Mouse (Mus musculus): ENCODE data around the gene Trim72. TPM values are rescaled to one million over a fixed set of nuclear protein-coding genes. Genes with fewer than 3 reads are reported as not detected.

The Trim72 gene
- total and polyA plus RNA-seq, 3 experiments = 0.13 TPM; not detected in 2

DNA sequence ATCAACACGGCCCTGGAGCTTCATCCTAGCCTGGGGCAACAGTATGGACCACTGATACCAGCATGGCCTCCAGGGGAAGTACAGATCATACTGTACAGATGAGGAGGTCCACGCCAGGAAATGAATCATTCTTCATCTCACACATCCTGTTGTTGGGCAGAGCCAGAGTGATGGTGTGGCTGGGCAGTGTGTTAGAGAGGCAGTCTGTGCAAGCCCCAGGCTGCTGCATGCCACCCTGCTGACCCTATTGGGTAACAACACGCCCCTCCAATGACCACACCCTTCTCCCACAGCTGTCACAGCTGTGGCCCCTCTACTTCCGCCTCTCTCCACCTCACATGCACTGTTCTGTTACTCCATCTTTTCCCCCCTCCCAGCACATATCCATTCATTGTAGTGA, 47.0 kb downstream of the Trim72 start:
- TF ChIP-seq ZMIZ1 (IDR thresholded peaks at IDR 0.05; ENCODE audit: low read depth, low read length) = no peak
- TF ChIP-seq MYC (IDR thresholded peaks at IDR 0.05; ENCODE audit: low read depth, low read length) = peak; percentile 37; the same call in 1 of the 2 replicates
- no peak for TF ChIP-seq SMC3 (IDR thresholded peaks at IDR 0.05; ENCODE audit: low read depth, low read length)
- 0 out of 2 replicates have a peak, but pooled peaks have one; percentile 45 for TF ChIP-seq MAX (IDR thresholded peaks at IDR 0.05; ENCODE audit: low read length)
- no peak for TF ChIP-seq SIN3A (IDR thresholded peaks at IDR 0.05; ENCODE audit: low read length)
- TF ChIP-seq ELF1 (IDR thresholded peaks at IDR 0.05; ENCODE audit: low read depth, low read length) = 0 out of 2 replicates have a peak, but pooled peaks have one; percentile 9
- TF ChIP-seq RCOR1 (conservative IDR thresholded peaks at IDR 0.05; ENCODE audit: low read depth, low read length) = no peak
- Histone ChIP-seq H3K9ac (ENCODE audit: insufficient read depth, low read depth) (no peak overlapping the region), H3K4me2 (ENCODE audit: insufficient read depth, low read depth, poor library complexity, severe bottlenecking) (no peak overlapping the region), H3K4me3 (replicated peaks in 1 of 3; ENCODE audit: low read depth in 2 of 3, low read length in 2 of 3, poor library complexity in 1 of 3) (peak overlapping the region in 1 of 3 experiments; percentile 3), H3K79me2 (replicated peaks; ENCODE audit: control insufficient read depth, extremely low read depth, insufficient read depth, poor library complexity, severe bottlenecking) (no peaks in the 10 kb centered on the region), H3K9me3 (replicated peaks; ENCODE audit: low read length) (peaks cover 4% of the 10 kb centered on the region), H3K4me1 (ENCODE audit: control insufficient read depth in 1 of 2, insufficient read depth in 2 of 2) (peaks cover 18 to 48% of the 10 kb centered on the region in 2 experiments), H3K36me3 (replicated peaks in 1 of 2; ENCODE audit: control insufficient read depth in 1 of 2, insufficient read depth in 1 of 2, low read length in 1 of 2) (no peaks in the 10 kb centered on the region), H3K27me3 (replicated peaks) (no peaks in the 10 kb centered on the region), H3K27ac (ENCODE audit: insufficient read depth, low read depth) (no peak overlapping the region)
- in situ Hi-C loops (cut with MboI; ENCODE audit: low pct_ligation_motif_present, low pct_unique_long_range_greater_than_20kb, low sequenced_read_pairs) (no loop called here), dilution Hi-C loops (cut with MboI; ENCODE audit: extremely low pct_ligation_motif_present, extremely low pct_unique_long_range_greater_than_20kb, low sequenced_read_pairs) (no loop called here)
- no peak for DNase-seq (ENCODE audit: extremely low read depth)

DNA sequence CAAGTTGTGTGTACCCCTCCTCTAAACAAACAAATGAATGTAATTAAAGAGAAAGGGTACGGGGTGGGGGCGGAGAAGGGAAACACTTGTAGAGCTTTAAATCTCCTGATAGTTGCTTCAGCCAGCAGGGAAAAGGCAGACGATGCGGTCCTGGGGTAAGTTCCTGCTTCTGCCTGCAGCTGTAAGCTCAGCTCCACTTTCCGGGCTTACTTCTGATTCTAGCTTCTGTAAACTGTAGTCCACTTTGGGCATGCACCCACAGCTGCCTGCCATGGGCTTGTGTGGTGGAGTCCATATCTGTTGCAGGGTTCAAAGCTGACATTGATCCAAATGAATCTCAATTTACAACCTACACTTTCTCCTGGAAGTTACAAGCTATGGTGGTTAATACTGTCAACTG, 49.3 kb downstream of the Trim72 start:
- Histone ChIP-seq H3K9me3 (replicated peaks; ENCODE audit: low read length) (peaks cover 4% of the 10 kb centered on the region), H3K36me3 (replicated peaks in 1 of 2; ENCODE audit: control insufficient read depth in 1 of 2, insufficient read depth in 1 of 2, low read length in 1 of 2) (no peaks in the 10 kb centered on the region), H3K4me1 (ENCODE audit: control insufficient read depth in 1 of 2, insufficient read depth in 2 of 2) (peaks cover 20 to 68% of the 10 kb centered on the region in 2 experiments), H3K27me3 (replicated peaks) (no peaks in the 10 kb centered on the region), H3K79me2 (replicated peaks; ENCODE audit: control insufficient read depth, extremely low read depth, insufficient read depth, poor library complexity, severe bottlenecking) (no peaks in the 10 kb centered on the region), H3K4me2 (ENCODE audit: insufficient read depth, low read depth, poor library complexity, severe bottlenecking) (no peak overlapping the region), H3K9ac (ENCODE audit: insufficient read depth, low read depth) (no peak overlapping the region), H3K27ac (ENCODE audit: insufficient read depth, low read depth) (no peak overlapping the region), H3K4me3 (replicated peaks in 1 of 3; ENCODE audit: low read depth in 2 of 3, low read length in 2 of 3, poor library complexity in 1 of 3) (no peak overlapping the region)
- no peak for DNase-seq (ENCODE audit: extremely low read depth)
- in situ Hi-C loops (cut with MboI; ENCODE audit: low pct_ligation_motif_present, low pct_unique_long_range_greater_than_20kb, low sequenced_read_pairs) (no loop called here), dilution Hi-C loops (cut with MboI; ENCODE audit: extremely low pct_ligation_motif_present, extremely low pct_unique_long_range_greater_than_20kb, low sequenced_read_pairs) (no loop called here)
- TF ChIP-seq ZMIZ1 (IDR thresholded peaks at IDR 0.05; ENCODE audit: low read depth, low read length) (no peak), EP300 (IDR thresholded peaks at IDR 0.05; ENCODE audit: low read length) (no peak), ELF1 (IDR thresholded peaks at IDR 0.05; ENCODE audit: low read depth, low read length) (no peak), HCFC1 (IDR thresholded peaks at IDR 0.05; ENCODE audit: low read depth, low read length) (no peak), NELFE (IDR thresholded peaks at IDR 0.05; ENCODE audit: low read depth, low read length) (no peak), POLR2AphosphoS2 (IDR thresholded peaks at IDR 0.05; ENCODE audit: low read depth, low read length) (no peak), POLR2A (IDR thresholded peaks at IDR 0.05; ENCODE audit: low read depth, low read length) (no peak), CTCF (conservative IDR thresholded peaks at IDR 0.05 in 1 of 2, IDR thresholded peaks at IDR 0.05 in 1 of 2; ENCODE audit: low read depth in 2 of 2, low read length in 2 of 2) (no peak), ZNF384 (IDR thresholded peaks at IDR 0.05; ENCODE audit: low read depth, low read length) (no peak), MAFK (IDR thresholded peaks at IDR 0.05; ENCODE audit: insufficient replicate concordance, low read length) (no peak), MXI1 (IDR thresholded peaks at IDR 0.05; ENCODE audit: low read depth, low read length) (no peak), NRF1 (IDR thresholded peaks at IDR 0.05; ENCODE audit: low read depth, low read length) (no peak), IRF4 (IDR thresholded peaks at IDR 0.05; ENCODE audit: low read depth, low read length) (no peak), JUN (IDR thresholded peaks at IDR 0.05; ENCODE audit: insufficient read depth, low read depth, low read length) (no peak), CHD1 (IDR thresholded peaks at IDR 0.05; ENCODE audit: low read depth, low read length) (no peak), TBP (conservative IDR thresholded peaks at IDR 0.05; ENCODE audit: low read depth, low read length) (no peak), USF2 (conservative IDR thresholded peaks at IDR 0.05; ENCODE audit: low read depth, low read length) (no peak)
